Mouse (Mus musculus): ENCODE data around the gene Wdfy4. TPM values are rescaled to one million over a fixed set of nuclear protein-coding genes. Genes with fewer than 3 reads are reported as not detected.

Wdfy4 gene
- polyA plus RNA-seq, 1 experiment from 2014 or later = 0.67 TPM

GRCm38 (mm10) chr14:33005114-33005513 is 180.2 kb downstream of the Wdfy4 start:
- H3K9ac ChIP-seq = no peak overlapping the region
- no peak overlapping the region for H3K4me2 ChIP-seq
- H3K27me3 ChIP-seq = no peaks in the 10 kb centered on the region
- WGBS = 100% methylated on average over 1 of the region's 1 CpGs
- no peak overlapping the region for H3K4me3 ChIP-seq
- no peaks in the 10 kb centered on the region for H3K36me3 ChIP-seq
- no peaks in the 10 kb centered on the region for H3K4me1 ChIP-seq
- ATAC-seq (ENCODE audit: insufficient number of reproducible peaks, low FRiP score, low TSS enrichment, low read depth) = no peak
- no peaks in the 10 kb centered on the region for H3K9me3 ChIP-seq
- H3K27ac ChIP-seq = no peak overlapping the region

DNA sequence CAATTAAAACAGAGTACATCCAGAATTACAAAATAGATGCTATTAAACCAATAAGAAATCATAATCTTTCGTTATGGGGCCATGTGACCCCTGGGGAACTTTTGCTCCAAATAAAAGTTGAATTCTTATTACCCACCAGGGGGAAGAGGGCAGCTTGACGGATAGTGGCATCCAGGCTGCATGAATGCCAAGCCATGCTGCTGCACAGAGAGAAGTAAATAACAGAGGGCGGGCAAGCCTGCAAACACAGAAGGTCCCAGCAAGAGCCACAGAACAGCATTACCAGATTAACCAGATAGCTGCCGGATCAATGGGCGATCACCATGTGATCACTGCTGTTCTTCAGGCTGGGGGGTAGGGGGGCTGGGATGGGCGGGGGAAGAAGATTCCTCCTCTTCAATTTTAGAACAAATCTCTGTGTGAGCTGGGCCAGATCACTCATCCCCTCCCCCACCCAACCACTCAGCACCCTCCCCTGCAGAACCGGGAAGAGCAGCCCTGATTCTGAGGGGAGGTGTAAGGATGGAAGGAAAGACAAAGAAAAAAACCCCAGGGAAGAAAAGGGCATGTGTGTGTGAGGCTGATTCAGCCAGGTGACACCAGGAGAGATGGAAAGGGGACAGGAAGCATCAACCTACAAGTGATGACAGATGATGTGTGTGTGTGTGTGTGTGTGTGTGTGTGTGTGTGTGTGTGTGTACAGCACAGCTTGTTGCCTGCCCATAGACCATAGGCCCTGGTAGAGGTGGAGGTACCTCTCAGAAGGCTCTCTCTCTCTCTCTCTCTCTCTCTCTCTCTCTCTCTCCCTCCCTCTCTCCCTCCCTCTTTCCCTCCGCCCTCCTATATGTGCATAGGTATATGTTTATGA is 185.0 kb downstream of the Wdfy4 start:
- H3K4me1 ChIP-seq = peaks cover 11% of the 10 kb centered on the region
- ATAC-seq (ENCODE audit: insufficient number of reproducible peaks, low FRiP score, low TSS enrichment, low read depth) = no peak
- WGBS = 44% methylated on average over 8 of the region's 8 CpGs
- H3K27me3 ChIP-seq = no peaks in the 10 kb centered on the region
- H3K9ac ChIP-seq = no peak overlapping the region
- H3K4me2 ChIP-seq = no peak overlapping the region
- H3K36me3 ChIP-seq = no peaks in the 10 kb centered on the region
- H3K9me3 ChIP-seq = no peaks in the 10 kb centered on the region
- H3K4me3 ChIP-seq = no peak overlapping the region
- no peak overlapping the region for H3K27ac ChIP-seq

GRCm38 (mm10) chr14:32999511-32999910 is 185.8 kb downstream of the Wdfy4 start:
- 56% methylated on average over 10 of the region's 10 CpGs for WGBS

GRCm38 (mm10) chr14:32994954-32995636 is 190.2 kb downstream of the Wdfy4 start:
- Histone ChIP-seq H3K9ac (no peak overlapping the region), H3K4me1 (peaks cover 17% of the 10 kb centered on the region), H3K9me3 (no peaks in the 10 kb centered on the region), H3K4me3 (0 out of 2 replicates have a peak overlapping the region, but pooled peaks have one; percentile 5), H3K27ac (peak overlapping the region; percentile 44; the same call in 1 of the 2 replicates), H3K27me3 (no peaks in the 10 kb centered on the region), H3K36me3 (no peaks in the 10 kb centered on the region), H3K4me2 (peak overlapping the region; percentile 32)
- 5% methylated on average over 10 of the region's 10 CpGs for WGBS
- ATAC-seq (ENCODE audit: insufficient number of reproducible peaks, low FRiP score, low TSS enrichment, low read depth) = no peak

More at GRCm38 (mm10) chr14:32999511-32999910, 185.8 kb downstream of the Wdfy4 start:
- no peak for ATAC-seq (ENCODE audit: insufficient number of reproducible peaks, low FRiP score, low TSS enrichment, low read depth)
- no peaks in the 10 kb centered on the region for H3K27me3 ChIP-seq
- peaks cover 17% of the 10 kb centered on the region for H3K4me1 ChIP-seq
- no peak overlapping the region for H3K4me3 ChIP-seq
- H3K9me3 ChIP-seq = no peaks in the 10 kb centered on the region
- H3K27ac ChIP-seq = no peak overlapping the region
- H3K4me2 ChIP-seq = no peak overlapping the region
- H3K36me3 ChIP-seq = no peaks in the 10 kb centered on the region
- no peak overlapping the region for H3K9ac ChIP-seq

- Histone ChIP-seq H3K4me1 (peaks cover 13% of the 10 kb centered on the region), H3K27ac (no peak within 1 kb of the TSS), H3K4me2 (no peak within 1 kb of the TSS), H3K9ac (no peak within 1 kb of the TSS), H3K36me3 (no peaks in the 10 kb centered on the region), H3K4me3 (no peak within 1 kb of the TSS), H3K27me3 (no peaks in the 10 kb centered on the region), H3K9me3 (no peaks in the 10 kb centered on the region)
- ATAC-seq (ENCODE audit: insufficient number of reproducible peaks, low FRiP score, low TSS enrichment, low read depth) = no peak
- 87% methylated on average over 2 of the region's 2 CpGs for WGBS
These were observed 194.2 kb downstream of the Wdfy4 start, which contains the start of gene Lrrc18 for GRCm38 (mm10) chr14:32991082-32991481. TSS of gene Lrrc18 (plus strand) at chr14:32991382.

DNA sequence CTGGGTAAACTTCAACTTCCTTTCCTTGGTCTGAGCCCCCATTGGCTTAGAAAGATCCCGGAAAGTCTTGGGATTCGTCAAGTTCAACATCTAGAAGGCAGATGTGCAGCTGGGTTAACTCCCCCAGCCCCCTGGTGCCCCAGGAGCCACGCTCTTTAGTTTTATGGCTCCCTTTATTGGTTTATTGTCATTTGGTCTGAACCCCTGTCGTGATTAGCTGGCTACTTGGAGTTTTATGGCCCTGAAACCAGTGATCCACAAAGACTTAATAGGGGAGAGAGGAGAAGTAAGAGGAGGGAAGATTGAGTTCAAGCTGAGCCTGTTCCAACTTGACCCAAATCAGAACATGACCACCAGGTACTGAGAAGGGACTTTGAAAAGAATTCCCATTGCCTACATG is 198.6 kb downstream of the Wdfy4 start:
- Histone ChIP-seq H3K9me3 (no peaks in the 10 kb centered on the region), H3K36me3 (no peaks in the 10 kb centered on the region), H3K27ac (no peak overlapping the region), H3K4me1 (0 out of 2 replicates have a peak, but pooled peaks cover 9% of the 10 kb centered on the region), H3K27me3 (no peaks in the 10 kb centered on the region), H3K4me3 (no peak overlapping the region), H3K9ac (no peak overlapping the region), H3K4me2 (no peak overlapping the region)
- ATAC-seq (ENCODE audit: insufficient number of reproducible peaks, low FRiP score, low TSS enrichment, low read depth) = no peak
- 13% methylated on average over 4 of the region's 4 CpGs for WGBS

GRCm38 (mm10) chr14:32984176-32984738 is 201.1 kb downstream of the Wdfy4 start:
- no peaks in the 10 kb centered on the region for H3K9me3 ChIP-seq
- H3K27me3 ChIP-seq = no peaks in the 10 kb centered on the region
- H3K9ac ChIP-seq = no peak overlapping the region
- H3K4me2 ChIP-seq = no peak overlapping the region
- no peaks in the 10 kb centered on the region for H3K36me3 ChIP-seq
- WGBS = 57% methylated on average over 6 of the region's 6 CpGs
- H3K4me1 ChIP-seq = 0 out of 2 replicates have a peak, but pooled peaks cover 9% of the 10 kb centered on the region
- H3K27ac ChIP-seq = no peak overlapping the region
- no peak overlapping the region for H3K4me3 ChIP-seq
- peak; percentile 64; the same call in 1 of the 2 replicates for ATAC-seq (ENCODE audit: insufficient number of reproducible peaks, low FRiP score, low TSS enrichment, low read depth)

DNA sequence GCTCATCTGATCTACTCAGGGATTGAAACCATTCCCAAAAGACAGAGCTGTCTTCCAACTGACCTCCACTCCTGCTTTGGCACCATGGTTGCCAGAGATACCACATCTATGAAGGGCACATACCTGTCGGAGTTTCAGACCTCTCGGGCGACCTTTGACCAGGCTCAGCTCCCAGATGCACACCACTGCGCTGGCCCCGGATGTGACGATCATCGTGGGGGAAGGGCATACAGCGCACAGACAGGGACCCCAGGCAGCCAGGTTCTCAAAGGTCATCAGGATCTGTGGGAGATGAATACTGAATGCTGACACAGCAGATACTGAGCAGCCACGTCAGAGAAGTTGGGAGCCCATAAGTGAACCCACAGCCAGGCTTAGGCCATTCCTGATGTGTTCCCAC is 214.6 kb downstream of the Wdfy4 start:
- no peak overlapping the region for H3K4me2 ChIP-seq
- no peaks in the 10 kb centered on the region for H3K4me1 ChIP-seq
- no peak for ATAC-seq (ENCODE audit: insufficient number of reproducible peaks, low FRiP score, low TSS enrichment, low read depth)
- H3K27ac ChIP-seq = no peak overlapping the region
- H3K9me3 ChIP-seq = no peaks in the 10 kb centered on the region
- H3K9ac ChIP-seq = no peak overlapping the region
- 0 out of 2 replicates have a peak, but pooled peaks cover 4% of the 10 kb centered on the region for H3K27me3 ChIP-seq
- 74% methylated on average over 9 of the region's 9 CpGs for WGBS
- no peak overlapping the region for H3K4me3 ChIP-seq
- no peaks in the 10 kb centered on the region for H3K36me3 ChIP-seq

GRCm38 (mm10) chr14:32964742-32965141 is 220.6 kb downstream of the Wdfy4 start:
- Histone ChIP-seq H3K4me3 (no peak overlapping the region), H3K9me3 (no peaks in the 10 kb centered on the region), H3K27ac (no peak overlapping the region), H3K36me3 (no peaks in the 10 kb centered on the region), H3K4me1 (0 out of 2 replicates have a peak, but pooled peaks cover 2% of the 10 kb centered on the region), H3K9ac (no peak overlapping the region), H3K4me2 (no peak overlapping the region), H3K27me3 (no peaks in the 10 kb centered on the region)
- ATAC-seq (ENCODE audit: insufficient number of reproducible peaks, low FRiP score, low TSS enrichment, low read depth) = no peak
- WGBS = 63% methylated on average over 10 of the region's 10 CpGs

GRCm38 (mm10) chr14:32960481-32960880 is 224.8 kb downstream of the Wdfy4 start:
- H3K9ac ChIP-seq = no peak overlapping the region
- H3K4me1 ChIP-seq = 0 out of 2 replicates have a peak, but pooled peaks cover 6% of the 10 kb centered on the region
- WGBS = 37% methylated on average over 5 of the region's 5 CpGs
- no peak overlapping the region for H3K4me2 ChIP-seq
- H3K9me3 ChIP-seq = no peaks in the 10 kb centered on the region
- H3K27me3 ChIP-seq = no peaks in the 10 kb centered on the region
- no peak overlapping the region for H3K27ac ChIP-seq
- no peaks in the 10 kb centered on the region for H3K36me3 ChIP-seq
- no peak overlapping the region for H3K4me3 ChIP-seq
- no peak for ATAC-seq (ENCODE audit: insufficient number of reproducible peaks, low FRiP score, low TSS enrichment, low read depth)

- Histone ChIP-seq H3K4me3 (no peak overlapping the region), H3K4me1 (0 out of 2 replicates have a peak, but pooled peaks cover 6% of the 10 kb centered on the region), H3K9me3 (no peaks in the 10 kb centered on the region), H3K9ac (no peak overlapping the region), H3K27ac (no peak overlapping the region), H3K4me2 (no peak overlapping the region), H3K27me3 (no peaks in the 10 kb centered on the region), H3K36me3 (no peaks in the 10 kb centered on the region)
- no peak for ATAC-seq (ENCODE audit: insufficient number of reproducible peaks, low FRiP score, low TSS enrichment, low read depth)
- 50% methylated on average over 8 of the region's 8 CpGs for WGBS
These were observed 226.6 kb downstream of the Wdfy4 start for GRCm38 (mm10) chr14:32958671-32959070.

All from limb, embryonic 15.5 days (tissue).